Mouse (Mus musculus) liver, postnatal 0 days (tissue): ENCODE results near the gene Ggt5. TPM values are rescaled to one million over a fixed set of nuclear protein-coding genes. Genes with fewer than 3 reads are reported as not detected.

Experiments used
- ATAC-seq: fragments of 200-750 bp; cut with Nextera tagmentation; 2 replicates; pipeline ENCODE4 v1.8.0; 2017; ENCODE audit warnings: mild to moderate bottlenecking, moderate library complexity
- DNase-seq: peaks from one replicate; pipeline ENCODE4 v3.0.0-alpha.2; 2016
- H3K27ac ChIP-seq: fragments of 300-500 bp; sonication (generic); 2 replicates; pipeline ENCODE4 v1.5.1; 2014; ENCODE audit warnings: antibody characterized with exemption, moderate library complexity, mild to moderate bottlenecking, low read depth
- H3K27me3 ChIP-seq: fragments of 300-500 bp; sonication (generic); 2 replicates; pipeline ENCODE4 v1.6.1; 2014; ENCODE audit warnings: low read length, control low read depth, mixed read lengths; ENCODE audit not compliant: insufficient read depth
- H3K36me3 ChIP-seq: fragments of 300-500 bp; sonication (generic); replicated peaks from 2 replicates; pipeline ENCODE4 v1.6.1; 2014; ENCODE audit warnings: mild to moderate bottlenecking, control low read depth, low read length, moderate library complexity, mixed read lengths; ENCODE audit not compliant: insufficient read depth
- H3K4me1 ChIP-seq: fragments of 300-500 bp; sonication (generic); 2 replicates; pipeline ENCODE4 v1.6.1; 2014; ENCODE audit warnings: antibody characterized with exemption, mild to moderate bottlenecking, control low read depth; ENCODE audit not compliant: insufficient read depth
- H3K4me2 ChIP-seq: fragments of 300-500 bp; sonication (generic); 2 replicates; pipeline ENCODE4 v1.6.1; 2014; ENCODE audit warnings: low read depth, mild to moderate bottlenecking, low read length, moderate library complexity, mixed read lengths
- H3K4me3 ChIP-seq: fragments of 300-500 bp; sonication (generic); 2 replicates; pipeline ENCODE4 v1.5.1; 2014; ENCODE audit warnings: low read depth, low read length
- H3K9ac ChIP-seq: fragments of 300-500 bp; sonication (generic); replicated peaks from 2 replicates; pipeline ENCODE4 v1.6.1; 2014; ENCODE audit warnings: mild to moderate bottlenecking, moderate library complexity
- H3K9me3 ChIP-seq: fragments of 300-500 bp; sonication (generic); 2 replicates; pipeline ENCODE4 v1.6.1; 2016; ENCODE audit warnings: mild to moderate bottlenecking, control low read depth, low read length, mixed read lengths
- CTCF ChIP-seq: sonication (generic); IDR thresholded peaks from 2 replicates; pipeline ENCODE4 v1.5.1; 2016; ENCODE audit warnings: antibody characterized with exemption, low read depth
- EP300 ChIP-seq: IDR thresholded peaks from 2 replicates; pipeline ENCODE4 v1.6.1; 2016; ENCODE audit warnings: antibody characterized with exemption, low read depth, mild to moderate bottlenecking
- WGBS: fragments of 180-500 bp; shearing (Covaris S2); extraction: QIAGEN DNeasy Blood & Tissue Kit; methylation state at CpG from one replicate; pipeline ENCODE4 v1.1.7; 2014; ENCODE audit not compliant: insufficient replicate concordance; 5-methylcytosine and 5-hydroxymethylcytosine counted together
- polyA plus RNA-seq: library from polyadenylated mRNA; unstranded; fragments of >200 nt; fragmentation: Nextera tagmentation; extraction: Ambion mirVana; gene quantifications from 2 replicates; pipeline ENCODE4 v1.2.1, GENCODE M21; 2015

The Ggt5 gene
- polyA plus RNA-seq, 1 experiment from 2014 or later, result 1.4 TPM

- no peak for DNase-seq
- Histone ChIP-seq H3K36me3 (peaks cover 24% of the 10 kb centered on the region), H3K9me3 (no peaks in the 10 kb centered on the region), H3K4me1 (peaks cover 11% of the 10 kb centered on the region), H3K9ac (peak overlapping the region; percentile 68), H3K27me3 (no peaks in the 10 kb centered on the region), H3K4me2 (peak overlapping the region; percentile 98), H3K27ac (no peak overlapping the region), H3K4me3 (peak overlapping the region; percentile 60)
- TF ChIP-seq CTCF (no peak), EP300 (no peak)
- 53% methylated on average over 4 of the region's 4 CpGs for WGBS
- ATAC-seq, result no peak
Observed at GRCm38 (mm10) chr10:75666451-75667030, 77.4 kb downstream of the Ggt5 start.

Other genes starting within 250 kb of the Ggt5 start
- 84.2 and 103 TPM in 2 replicates for gene Upb1, start 188.2 kb upstream of the Ggt5 start, polyA plus RNA-seq
- gene Snrpd3, start 71.8 kb upstream of the Ggt5 start, polyA plus RNA-seq, result 51.9 and 58.8 TPM in 2 replicates
- 45.2 and 45.6 TPM in 2 replicates for gene Gucd1, start 71.4 kb upstream of the Ggt5 start, polyA plus RNA-seq
- 0.05 and 0.06 TPM in 2 replicates for gene Lrrc75b, start 29.0 kb upstream of the Ggt5 start, polyA plus RNA-seq
- gene Ggt1, start 27.7 kb upstream of the Ggt5 start, polyA plus RNA-seq, result 27.4 and 28.6 TPM in 2 replicates
- gene Susd2, start 54.7 kb downstream of the Ggt5 start, polyA plus RNA-seq, result 1.6 TPM in 2 replicates
- 8.2 and 9.1 TPM in 2 replicates for gene Cabin1, start 175.0 kb downstream of the Ggt5 start, polyA plus RNA-seq
- 739 and 838 TPM in 2 replicates for gene Ddt, start 184.1 kb downstream of the Ggt5 start, polyA plus RNA-seq
- 0.24 TPM in 1 of 2 replicates, not detected in the other for gene Gm20441, start 191.6 kb downstream of the Ggt5 start, polyA plus RNA-seq
- gene Gstt3, start 192.1 kb downstream of the Ggt5 start, polyA plus RNA-seq, result 32.6 and 39.3 TPM in 2 replicates
- gene Gstt1, start 209.2 kb downstream of the Ggt5 start, polyA plus RNA-seq, result 77.5 and 78.5 TPM in 2 replicates
- not detected in 2 replicates for gene Gstt4, start 233.2 kb downstream of the Ggt5 start, polyA plus RNA-seq
- gene Gstt2, start 248.1 kb downstream of the Ggt5 start, polyA plus RNA-seq, result 148 and 175 TPM in 2 replicates